Mouse (Mus musculus): ENCODE measurements around the gene Mgat5. TPM values are rescaled to one million over a fixed set of nuclear protein-coding genes. Genes with fewer than 3 reads are reported as not detected.

Mgat5 gene
- polyA plus RNA-seq, 1 experiment from 2014 or later = 0.98 TPM

- Histone ChIP-seq H3K4me3 (ENCODE audit: low read depth, low read length) (no peak overlapping the region), H3K4me1 (ENCODE audit: control insufficient read depth, low read depth, low read length) (no peaks in the 10 kb centered on the region), H3K4me2 (ENCODE audit: low read depth, low read length) (no peak overlapping the region), H3K9me3 (replicated peaks; ENCODE audit: control insufficient read depth, low read length) (no peaks in the 10 kb centered on the region), H3K9ac (ENCODE audit: low read depth, low read length) (no peak overlapping the region), H3K36me3 (ENCODE audit: control insufficient read depth, insufficient read depth) (no peaks in the 10 kb centered on the region), H3K27ac (ENCODE audit: low read length) (no peak overlapping the region), H3K27me3 (ENCODE audit: control insufficient read depth, insufficient read depth, low read depth, low read length) (no peaks in the 10 kb centered on the region)
- ATAC-seq (ENCODE audit: low read depth) = no peak
- WGBS (ENCODE audit: insufficient replicate concordance) = 54% methylated on average over 6 of the region's 6 CpGs
Measured at GRCm38 (mm10) chr1:127192396-127192795, 12.4 kb upstream of the Mgat5 start.

- WGBS (ENCODE audit: insufficient replicate concordance) = 53% methylated on average over 2 of the region's 2 CpGs
- H3K4me2 ChIP-seq (ENCODE audit: low read depth, low read length) = no peak overlapping the region
- no peaks in the 10 kb centered on the region for H3K4me1 ChIP-seq (ENCODE audit: control insufficient read depth, low read depth, low read length)
- no peak for ATAC-seq (ENCODE audit: low read depth)
- H3K27me3 ChIP-seq (ENCODE audit: control insufficient read depth, insufficient read depth, low read depth, low read length) = no peaks in the 10 kb centered on the region
- H3K4me3 ChIP-seq (ENCODE audit: low read depth, low read length) = no peak overlapping the region
- H3K9ac ChIP-seq (ENCODE audit: low read depth, low read length) = no peak overlapping the region
- H3K9me3 ChIP-seq (replicated peaks; ENCODE audit: control insufficient read depth, low read length) = no peaks in the 10 kb centered on the region
- H3K36me3 ChIP-seq (ENCODE audit: control insufficient read depth, insufficient read depth) = no peaks in the 10 kb centered on the region
- H3K27ac ChIP-seq (ENCODE audit: low read length) = no peak overlapping the region
Measured at GRCm38 (mm10) chr1:127199186-127199585, 5.6 kb upstream of the Mgat5 start.

GRCm38 (mm10) chr1:127202360-127202759 is 2.5 kb upstream of the Mgat5 start:
- H3K4me2 ChIP-seq (ENCODE audit: low read depth, low read length) = no peak overlapping the region
- no peak for ATAC-seq (ENCODE audit: low read depth)
- H3K4me1 ChIP-seq (ENCODE audit: control insufficient read depth, low read depth, low read length) = peaks cover 3% of the 10 kb centered on the region; the same call in 1 of the 2 replicates
- H3K27ac ChIP-seq (ENCODE audit: low read length) = no peak overlapping the region
- WGBS (ENCODE audit: insufficient replicate concordance) = 20% methylated on average over 4 of the region's 4 CpGs
- H3K9ac ChIP-seq (ENCODE audit: low read depth, low read length) = no peak overlapping the region
- no peaks in the 10 kb centered on the region for H3K9me3 ChIP-seq (replicated peaks; ENCODE audit: control insufficient read depth, low read length)
- H3K4me3 ChIP-seq (ENCODE audit: low read depth, low read length) = no peak overlapping the region
- no peaks in the 10 kb centered on the region for H3K36me3 ChIP-seq (ENCODE audit: control insufficient read depth, insufficient read depth)
- H3K27me3 ChIP-seq (ENCODE audit: control insufficient read depth, insufficient read depth, low read depth, low read length) = no peaks in the 10 kb centered on the region

GRCm38 (mm10) chr1:127203231-127203764 is 1.5 kb upstream of the Mgat5 start:
- WGBS (ENCODE audit: insufficient replicate concordance) = 27% methylated on average over 4 of the region's 4 CpGs
- no peak for ATAC-seq (ENCODE audit: low read depth)
- Histone ChIP-seq H3K27ac (ENCODE audit: low read length) (no peak overlapping the region), H3K4me2 (ENCODE audit: low read depth, low read length) (no peak overlapping the region), H3K9ac (ENCODE audit: low read depth, low read length) (no peak overlapping the region), H3K36me3 (ENCODE audit: control insufficient read depth, insufficient read depth) (no peaks in the 10 kb centered on the region), H3K9me3 (replicated peaks; ENCODE audit: control insufficient read depth, low read length) (no peaks in the 10 kb centered on the region), H3K4me1 (ENCODE audit: control insufficient read depth, low read depth, low read length) (peaks cover 3% of the 10 kb centered on the region; the same call in 1 of the 2 replicates), H3K27me3 (ENCODE audit: control insufficient read depth, insufficient read depth, low read depth, low read length) (no peaks in the 10 kb centered on the region), H3K4me3 (ENCODE audit: low read depth, low read length) (no peak overlapping the region)

- ATAC-seq (ENCODE audit: low read depth) = no peak
- H3K4me2 ChIP-seq (ENCODE audit: low read depth, low read length) = peak overlapping the region; percentile 91
Measured at GRCm38 (mm10) chr1:127205501-127206019, 745 bp downstream of the Mgat5 start.

DNA sequence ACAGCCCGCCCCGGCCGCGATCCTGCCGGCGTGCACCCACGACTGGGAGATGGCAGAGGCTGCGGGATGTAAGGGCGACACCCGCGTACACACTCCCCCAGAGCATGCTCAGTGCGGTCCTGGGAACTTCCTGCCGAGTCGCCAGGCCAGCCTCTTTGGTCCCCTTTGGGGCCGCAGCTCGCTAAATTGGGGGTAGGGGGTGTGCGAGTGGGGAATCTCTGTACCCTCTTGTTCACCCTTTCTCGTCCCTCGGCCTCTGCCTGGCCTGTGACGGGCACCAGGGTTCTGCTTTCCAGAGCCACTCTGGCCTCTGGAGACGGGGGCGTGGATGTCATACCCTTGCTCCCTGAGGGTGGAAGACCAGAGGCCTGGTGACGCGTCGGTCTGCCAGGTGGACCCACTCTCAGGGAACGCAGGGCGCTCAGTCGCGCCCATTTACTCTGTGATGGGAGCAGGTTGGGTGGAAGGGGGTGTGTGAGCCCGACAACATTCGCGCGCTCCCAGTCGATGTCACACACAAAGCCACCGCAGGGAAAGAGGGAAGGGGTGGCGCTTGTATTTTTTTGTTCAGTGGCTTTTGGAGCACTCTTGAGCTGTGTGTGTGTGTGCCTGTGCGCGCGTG is 1.3 kb downstream of the Mgat5 start:
- ATAC-seq (ENCODE audit: low read depth) = no peak
- no peak overlapping the region for H3K27ac ChIP-seq (ENCODE audit: low read length)

More at GRCm38 (mm10) chr1:127205501-127206019, 745 bp downstream of the Mgat5 start:
- peak overlapping the region; percentile 68 for H3K4me3 ChIP-seq (ENCODE audit: low read depth, low read length)
- WGBS (ENCODE audit: insufficient replicate concordance) = 0% methylated on average over 24 of the region's 24 CpGs
- no peak overlapping the region; the same call in 1 of the 2 replicates for H3K27ac ChIP-seq (ENCODE audit: low read length)
- H3K9ac ChIP-seq (ENCODE audit: low read depth, low read length) = peak overlapping the region; percentile 62
- no peaks in the 10 kb centered on the region for H3K36me3 ChIP-seq (ENCODE audit: control insufficient read depth, insufficient read depth)
- H3K9me3 ChIP-seq (replicated peaks; ENCODE audit: control insufficient read depth, low read length) = no peaks in the 10 kb centered on the region
- H3K4me1 ChIP-seq (ENCODE audit: control insufficient read depth, low read depth, low read length) = peaks cover 3% of the 10 kb centered on the region; the same call in 1 of the 2 replicates
- H3K27me3 ChIP-seq (ENCODE audit: control insufficient read depth, insufficient read depth, low read depth, low read length) = no peaks in the 10 kb centered on the region

GRCm38 (mm10) chr1:127206881-127207555 is 2.2 kb downstream of the Mgat5 start:
- Histone ChIP-seq H3K27ac (ENCODE audit: low read length) (no peak overlapping the region), H3K9ac (ENCODE audit: low read depth, low read length) (no peak overlapping the region)

More for the DNA sequence above, 1.3 kb downstream of the Mgat5 start:
- H3K27me3 ChIP-seq (ENCODE audit: control insufficient read depth, insufficient read depth, low read depth, low read length) = no peaks in the 10 kb centered on the region
- peak overlapping the region; percentile 68 for H3K4me3 ChIP-seq (ENCODE audit: low read depth, low read length)
- no peaks in the 10 kb centered on the region for H3K9me3 ChIP-seq (replicated peaks; ENCODE audit: control insufficient read depth, low read length)
- peaks cover 3% of the 10 kb centered on the region; the same call in 1 of the 2 replicates for H3K4me1 ChIP-seq (ENCODE audit: control insufficient read depth, low read depth, low read length)
- WGBS (ENCODE audit: insufficient replicate concordance) = 3% methylated on average over 38 of the region's 39 CpGs
- peak overlapping the region; percentile 62 for H3K9ac ChIP-seq (ENCODE audit: low read depth, low read length)
- peak overlapping the region; percentile 91 for H3K4me2 ChIP-seq (ENCODE audit: low read depth, low read length)
- H3K36me3 ChIP-seq (ENCODE audit: control insufficient read depth, insufficient read depth) = no peaks in the 10 kb centered on the region

DNA sequence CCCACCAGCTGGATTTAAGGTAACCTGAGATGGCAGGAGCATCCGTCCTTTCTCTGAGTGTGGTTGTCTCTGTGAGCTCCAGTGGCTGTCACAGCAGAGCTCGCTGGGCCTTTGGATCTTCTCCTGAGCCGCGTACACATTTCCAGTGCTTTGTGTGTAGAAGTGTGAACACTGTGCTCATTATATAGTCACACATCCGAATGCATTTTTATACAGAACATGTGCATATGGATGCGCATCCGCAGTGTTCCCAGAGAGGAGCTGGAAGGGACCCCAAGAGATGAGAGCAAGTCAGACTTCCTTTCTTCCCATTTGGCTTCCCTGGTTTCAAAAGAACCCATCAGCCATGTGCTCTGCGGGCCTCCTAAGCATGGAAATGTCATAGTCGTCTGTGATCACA is 3.4 kb downstream of the Mgat5 start:
- H3K9ac ChIP-seq (ENCODE audit: low read depth, low read length) = no peak overlapping the region
- WGBS (ENCODE audit: insufficient replicate concordance) = 73% methylated on average over 9 of the region's 9 CpGs
- no peak overlapping the region for H3K27ac ChIP-seq (ENCODE audit: low read length)
- H3K4me1 ChIP-seq (ENCODE audit: control insufficient read depth, low read depth, low read length) = peaks cover 3% of the 10 kb centered on the region; the same call in 1 of the 2 replicates
- no peaks in the 10 kb centered on the region for H3K27me3 ChIP-seq (ENCODE audit: control insufficient read depth, insufficient read depth, low read depth, low read length)
- ATAC-seq (ENCODE audit: low read depth) = no peak
- no peaks in the 10 kb centered on the region for H3K36me3 ChIP-seq (ENCODE audit: control insufficient read depth, insufficient read depth)
- no peak overlapping the region for H3K4me2 ChIP-seq (ENCODE audit: low read depth, low read length)
- no peaks in the 10 kb centered on the region for H3K9me3 ChIP-seq (replicated peaks; ENCODE audit: control insufficient read depth, low read length)
- H3K4me3 ChIP-seq (ENCODE audit: low read depth, low read length) = no peak overlapping the region

More at GRCm38 (mm10) chr1:127206881-127207555, 2.2 kb downstream of the Mgat5 start:
- H3K4me1 ChIP-seq (ENCODE audit: control insufficient read depth, low read depth, low read length) = peaks cover 3% of the 10 kb centered on the region; the same call in 1 of the 2 replicates
- H3K36me3 ChIP-seq (ENCODE audit: control insufficient read depth, insufficient read depth) = no peaks in the 10 kb centered on the region
- H3K27me3 ChIP-seq (ENCODE audit: control insufficient read depth, insufficient read depth, low read depth, low read length) = no peaks in the 10 kb centered on the region
- H3K4me3 ChIP-seq (ENCODE audit: low read depth, low read length) = peak overlapping the region; percentile 68; the same call in 1 of the 2 replicates
- WGBS (ENCODE audit: insufficient replicate concordance) = 29% methylated on average over 11 of the region's 11 CpGs
- H3K4me2 ChIP-seq (ENCODE audit: low read depth, low read length) = 0 out of 2 replicates have a peak overlapping the region, but pooled peaks have one; percentile 91
- no peak for ATAC-seq (ENCODE audit: low read depth)
- H3K9me3 ChIP-seq (replicated peaks; ENCODE audit: control insufficient read depth, low read length) = no peaks in the 10 kb centered on the region
